Mouse (Mus musculus): Measurements from ENCODE around the gene Deup1. TPM values are rescaled to one million over a fixed set of nuclear protein-coding genes. Genes with fewer than 3 reads are reported as not detected.

Gene Deup1
- polyA plus RNA-seq, 1 experiment = 0.25 TPM

- H3K27me3 ChIP-seq (ENCODE audit: control insufficient read depth, insufficient read depth, low read length) = no peaks in the 10 kb centered on the region
- TF ChIP-seq POLR2A (IDR thresholded peaks at IDR 0.05; ENCODE audit: borderline replicate concordance, insufficient read depth, low read length) = no peak
- TF ChIP-seq CTCF (IDR thresholded peaks at IDR 0.05; ENCODE audit: borderline replicate concordance, insufficient read depth, low read depth, low read length) = no peak
- H3K4me3 ChIP-seq (replicated peaks; ENCODE audit: insufficient read depth, low read depth, low read length) = no peak overlapping the region
- H3K27ac ChIP-seq (ENCODE audit: insufficient read depth, low read length) = no peak overlapping the region
- no peak for DNase-seq
- no peaks in the 10 kb centered on the region for H3K4me1 ChIP-seq (ENCODE audit: control insufficient read depth, insufficient read depth, low read length)
- 95% methylated on average over 2 of the region's 2 CpGs for WGBS
Measured at GRCm38 (mm10) chr9:15649977-15650376, 22.2 kb upstream of the Deup1 start.

- 17% methylated on average over 5 of the region's 5 CpGs for WGBS
- no peak for TF ChIP-seq POLR2A (IDR thresholded peaks at IDR 0.05; ENCODE audit: borderline replicate concordance, insufficient read depth, low read length)
- TF ChIP-seq CTCF (IDR thresholded peaks at IDR 0.05; ENCODE audit: borderline replicate concordance, insufficient read depth, low read depth, low read length) = no peak
- H3K27ac ChIP-seq (ENCODE audit: insufficient read depth, low read length) = no peak overlapping the region
- H3K4me1 ChIP-seq (ENCODE audit: control insufficient read depth, insufficient read depth, low read length) = no peaks in the 10 kb centered on the region
- DNase-seq = no peak
- H3K27me3 ChIP-seq (ENCODE audit: control insufficient read depth, insufficient read depth, low read length) = no peaks in the 10 kb centered on the region; the same call in 1 of the 2 replicates
- H3K4me3 ChIP-seq (replicated peaks; ENCODE audit: insufficient read depth, low read depth, low read length) = no peak overlapping the region
Measured at GRCm38 (mm10) chr9:15627384-15627783, 349 bp downstream of the Deup1 start.

GRCm38 (mm10) chr9:15624739-15625138, 3.0 kb downstream of the Deup1 start:
- Histone ChIP-seq H3K4me1 (ENCODE audit: control insufficient read depth, insufficient read depth, low read length) (no peaks in the 10 kb centered on the region), H3K4me3 (replicated peaks; ENCODE audit: insufficient read depth, low read depth, low read length) (no peak overlapping the region), H3K27ac (ENCODE audit: insufficient read depth, low read length) (no peak overlapping the region), H3K27me3 (ENCODE audit: control insufficient read depth, insufficient read depth, low read length) (no peaks in the 10 kb centered on the region; the same call in 1 of the 2 replicates)
- WGBS = 82% methylated on average over 3 of the region's 3 CpGs
- TF ChIP-seq CTCF (IDR thresholded peaks at IDR 0.05; ENCODE audit: borderline replicate concordance, insufficient read depth, low read depth, low read length) = no peak
- TF ChIP-seq POLR2A (IDR thresholded peaks at IDR 0.05; ENCODE audit: borderline replicate concordance, insufficient read depth, low read length) = no peak
- DNase-seq = no peak

- 33% methylated on average over 1 of the region's 1 CpGs for WGBS
- Histone ChIP-seq H3K4me1 (ENCODE audit: control insufficient read depth, insufficient read depth, low read length) (no peaks in the 10 kb centered on the region), H3K4me3 (replicated peaks; ENCODE audit: insufficient read depth, low read depth, low read length) (no peak overlapping the region), H3K27me3 (ENCODE audit: control insufficient read depth, insufficient read depth, low read length) (no peaks in the 10 kb centered on the region), H3K27ac (ENCODE audit: insufficient read depth, low read length) (no peak overlapping the region)
- DNase-seq = no peak
- no peak for TF ChIP-seq POLR2A (IDR thresholded peaks at IDR 0.05; ENCODE audit: borderline replicate concordance, insufficient read depth, low read length)
Measured at GRCm38 (mm10) chr9:15619767-15620166, 8.0 kb downstream of the Deup1 start.

- no peak for DNase-seq
- H3K27me3 ChIP-seq (ENCODE audit: control insufficient read depth, insufficient read depth, low read length) = no peaks in the 10 kb centered on the region
- WGBS = 64% methylated on average over 10 of the region's 10 CpGs
- H3K4me1 ChIP-seq (ENCODE audit: control insufficient read depth, insufficient read depth, low read length) = no peaks in the 10 kb centered on the region
- no peak overlapping the region for H3K27ac ChIP-seq (ENCODE audit: insufficient read depth, low read length)
- H3K4me3 ChIP-seq (replicated peaks; ENCODE audit: insufficient read depth, low read depth, low read length) = no peak overlapping the region
- TF ChIP-seq CTCF (IDR thresholded peaks at IDR 0.05; ENCODE audit: borderline replicate concordance, insufficient read depth, low read depth, low read length) = no peak
- no peak for TF ChIP-seq POLR2A (IDR thresholded peaks at IDR 0.05; ENCODE audit: borderline replicate concordance, insufficient read depth, low read length)
Measured at GRCm38 (mm10) chr9:15619020-15619590, 8.6 kb downstream of the Deup1 start.

- WGBS = 36% methylated on average over 7 of the region's 7 CpGs
- no peak for TF ChIP-seq CTCF (IDR thresholded peaks at IDR 0.05; ENCODE audit: borderline replicate concordance, insufficient read depth, low read depth, low read length)
- TF ChIP-seq POLR2A (IDR thresholded peaks at IDR 0.05; ENCODE audit: borderline replicate concordance, insufficient read depth, low read length) = no peak
Measured at GRCm38 (mm10) chr9:15617061-15617460, 10.7 kb downstream of the Deup1 start.

GRCm38 (mm10) chr9:15616471-15616870, 11.3 kb downstream of the Deup1 start:
- no peak overlapping the region for H3K4me3 ChIP-seq (replicated peaks; ENCODE audit: insufficient read depth, low read depth, low read length)
- no peak for DNase-seq
- TF ChIP-seq CTCF (IDR thresholded peaks at IDR 0.05; ENCODE audit: borderline replicate concordance, insufficient read depth, low read depth, low read length) = no peak
- TF ChIP-seq POLR2A (IDR thresholded peaks at IDR 0.05; ENCODE audit: borderline replicate concordance, insufficient read depth, low read length) = no peak
- H3K27me3 ChIP-seq (ENCODE audit: control insufficient read depth, insufficient read depth, low read length) = no peaks in the 10 kb centered on the region
- H3K4me1 ChIP-seq (ENCODE audit: control insufficient read depth, insufficient read depth, low read length) = no peaks in the 10 kb centered on the region
- H3K27ac ChIP-seq (ENCODE audit: insufficient read depth, low read length) = no peak overlapping the region
- WGBS = 69% methylated on average over 6 of the region's 6 CpGs

More at GRCm38 (mm10) chr9:15617061-15617460, 10.7 kb downstream of the Deup1 start:
- Histone ChIP-seq H3K27ac (ENCODE audit: insufficient read depth, low read length) (no peak overlapping the region), H3K27me3 (ENCODE audit: control insufficient read depth, insufficient read depth, low read length) (no peaks in the 10 kb centered on the region), H3K4me1 (ENCODE audit: control insufficient read depth, insufficient read depth, low read length) (no peaks in the 10 kb centered on the region), H3K4me3 (replicated peaks; ENCODE audit: insufficient read depth, low read depth, low read length) (no peak overlapping the region)
- DNase-seq = no peak

GRCm38 (mm10) chr9:15609280-15609930, 18.3 kb downstream of the Deup1 start:
- DNase-seq = no peak
- 98% methylated on average over 5 of the region's 5 CpGs for WGBS
- Histone ChIP-seq H3K27me3 (ENCODE audit: control insufficient read depth, insufficient read depth, low read length) (no peaks in the 10 kb centered on the region), H3K4me3 (replicated peaks; ENCODE audit: insufficient read depth, low read depth, low read length) (no peak overlapping the region), H3K27ac (ENCODE audit: insufficient read depth, low read length) (no peak overlapping the region), H3K4me1 (ENCODE audit: control insufficient read depth, insufficient read depth, low read length) (no peaks in the 10 kb centered on the region)
- TF ChIP-seq POLR2A (IDR thresholded peaks at IDR 0.05; ENCODE audit: borderline replicate concordance, insufficient read depth, low read length) = no peak
- no peak for TF ChIP-seq CTCF (IDR thresholded peaks at IDR 0.05; ENCODE audit: borderline replicate concordance, insufficient read depth, low read depth, low read length)
